Mouse (Mus musculus) forebrain, embryonic 13.5 days (tissue): ENCODE data around the gene Tmem106a. TPM values are rescaled to one million over a fixed set of nuclear protein-coding genes. Genes with fewer than 3 reads are reported as not detected.
"Not testable (repeated sequence)": the region's sequence is repeated elsewhere in the genome, so short reads cannot be mapped to it uniquely, and the experiment has no call there.

Source experiments
- ATAC-seq: fragments of 200-750 bp; cut with Nextera tagmentation; 2 replicates; pipeline ENCODE4 v1.8.0; 2017
- H3K27ac ChIP-seq: fragments of 300-500 bp; sonication (generic); 2 replicates; pipeline ENCODE4 v1.5.1; 2015; ENCODE audit warnings: inconsistent platforms, mild to moderate bottlenecking, moderate library complexity
- H3K27me3 ChIP-seq: fragments of 300-500 bp; sonication (generic); 2 replicates; pipeline ENCODE4 v1.6.1; 2015; ENCODE audit warnings: mild to moderate bottlenecking, inconsistent platforms
- H3K36me3 ChIP-seq: fragments of 300-500 bp; sonication (generic); 2 replicates; pipeline ENCODE4 v1.6.1; 2015; ENCODE audit warnings: mild to moderate bottlenecking, inconsistent platforms; ENCODE audit not compliant: poor library complexity, severe bottlenecking
- H3K4me1 ChIP-seq: fragments of 300-500 bp; sonication (generic); 2 replicates; pipeline ENCODE4 v1.6.1; 2015; ENCODE audit warnings: inconsistent platforms
- H3K4me2 ChIP-seq: fragments of 300-500 bp; sonication (generic); 2 replicates; pipeline ENCODE4 v1.6.1; 2015; ENCODE audit warnings: inconsistent platforms, mild to moderate bottlenecking, moderate library complexity
- H3K4me3 ChIP-seq: fragments of 300-500 bp; sonication (generic); 2 replicates; pipeline ENCODE4 v1.5.1; 2015; ENCODE audit warnings: mild to moderate bottlenecking, inconsistent platforms
- H3K9ac ChIP-seq: fragments of 300-500 bp; sonication (generic); 2 replicates; pipeline ENCODE4 v1.6.1; 2015; ENCODE audit warnings: mild to moderate bottlenecking, inconsistent platforms
- H3K9me3 ChIP-seq: fragments of 300-500 bp; sonication (generic); replicated peaks from 2 replicates; pipeline ENCODE4 v1.6.1; 2016; ENCODE audit warnings: inconsistent platforms
- WGBS: fragments of 180-500 bp; shearing (Covaris S2); methylation state at CpG from one replicate; pipeline ENCODE4 v1.1.7; 2015; 5-methylcytosine and 5-hydroxymethylcytosine counted together
- polyA plus RNA-seq: library from polyadenylated mRNA; unstranded; fragments of >200 nt; fragmentation: Nextera tagmentation; extraction: Ambion mirVana; gene quantifications from 2 replicates; pipeline ENCODE4 v1.2.1, GENCODE M21; 2015

Gene Tmem106a
- polyA plus RNA-seq, 1 experiment from 2014 or later, result 1.3 TPM

GRCm38 (mm10) chr11:101604531-101605453, 22.8 kb downstream of the Tmem106a start:
- H3K4me1 ChIP-seq, H3K9me3 ChIP-seq, H3K36me3 ChIP-seq, H3K27me3 ChIP-seq: not testable (repeated sequence)
- Histone ChIP-seq H3K4me2 (peak overlapping the region; percentile 63), H3K27ac (peak overlapping the region; percentile 72), H3K9ac (peak overlapping the region; percentile 60), H3K4me3 (peak overlapping the region; percentile 38)
- WGBS, result 3% methylated on average over 30 of the region's 30 CpGs
- ATAC-seq, result peak; percentile 84

GRCm38 (mm10) chr11:101607134-101607533, 25.1 kb downstream of the Tmem106a start:
- H3K27ac ChIP-seq, result not testable (repeated sequence)

GRCm38 (mm10) chr11:101610445-101610844, 28.4 kb downstream of the Tmem106a start:
- 48% methylated on average over 11 of the region's 11 CpGs for WGBS
- no peak overlapping the region for H3K4me2 ChIP-seq
- H3K9ac ChIP-seq, result no peak overlapping the region
- ATAC-seq, result no peak
- H3K4me3 ChIP-seq, result no peak overlapping the region
- H3K4me1 ChIP-seq, result peaks cover 24% of the 10 kb centered on the region
- H3K27ac ChIP-seq, result no peak overlapping the region
- H3K27me3 ChIP-seq, result no peaks in the 10 kb centered on the region
- H3K36me3 ChIP-seq, result no peaks in the 10 kb centered on the region
- no peaks in the 10 kb centered on the region for H3K9me3 ChIP-seq

More at GRCm38 (mm10) chr11:101607134-101607533, 25.1 kb downstream of the Tmem106a start:
- 89% methylated on average over 4 of the region's 4 CpGs for WGBS
- not testable (repeated sequence) for H3K4me2 ChIP-seq, H3K9ac ChIP-seq, H3K9me3 ChIP-seq, H3K36me3 ChIP-seq, H3K4me1 ChIP-seq, ATAC-seq, H3K27me3 ChIP-seq, H3K4me3 ChIP-seq

- WGBS, result 73% methylated on average over 6 of the region's 6 CpGs
- H3K9me3 ChIP-seq, result no peaks in the 10 kb centered on the region
- H3K36me3 ChIP-seq, result no peaks in the 10 kb centered on the region
- no peak overlapping the region for H3K9ac ChIP-seq
- peaks cover 50% of the 10 kb centered on the region for H3K4me1 ChIP-seq
- no peak for ATAC-seq
- H3K27me3 ChIP-seq, result no peaks in the 10 kb centered on the region
- H3K4me2 ChIP-seq, result no peak overlapping the region
- H3K27ac ChIP-seq, result peak overlapping the region; percentile 16; the same call in 1 of the 2 replicates
- no peak overlapping the region for H3K4me3 ChIP-seq
These were observed 31.6 kb downstream of the Tmem106a start for GRCm38 (mm10) chr11:101613596-101613995.

GRCm38 (mm10) chr11:101614116-101614515, 32.1 kb downstream of the Tmem106a start:
- no peaks in the 10 kb centered on the region for H3K9me3 ChIP-seq
- peak overlapping the region; percentile 16; the same call in 1 of the 2 replicates for H3K27ac ChIP-seq
- H3K9ac ChIP-seq, result no peak overlapping the region
- no peaks in the 10 kb centered on the region for H3K36me3 ChIP-seq
- no peaks in the 10 kb centered on the region for H3K27me3 ChIP-seq
- H3K4me2 ChIP-seq, result no peak overlapping the region
- no peak overlapping the region for H3K4me3 ChIP-seq
- H3K4me1 ChIP-seq, result peaks cover 51% of the 10 kb centered on the region
- WGBS, result 22% methylated on average over 4 of the region's 4 CpGs
- ATAC-seq, result no peak

- Histone ChIP-seq H3K27ac (no peak overlapping the region), H3K4me1 (peaks cover 50% of the 10 kb centered on the region), H3K4me3 (no peak overlapping the region), H3K9ac (no peak overlapping the region), H3K4me2 (no peak overlapping the region), H3K9me3 (no peaks in the 10 kb centered on the region), H3K36me3 (no peaks in the 10 kb centered on the region), H3K27me3 (no peaks in the 10 kb centered on the region)
- no peak for ATAC-seq
- 90% methylated on average over 6 of the region's 6 CpGs for WGBS
These were observed 33.3 kb downstream of the Tmem106a start for GRCm38 (mm10) chr11:101615380-101615779.

GRCm38 (mm10) chr11:101616104-101616503, 34.1 kb downstream of the Tmem106a start:
- no peaks in the 10 kb centered on the region for H3K9me3 ChIP-seq
- H3K9ac ChIP-seq, result no peak overlapping the region
- 93% methylated on average over 8 of the region's 8 CpGs for WGBS
- H3K4me1 ChIP-seq, result peaks cover 43% of the 10 kb centered on the region
- H3K4me3 ChIP-seq, result no peak overlapping the region
- H3K4me2 ChIP-seq, result no peak overlapping the region; the same call in 1 of the 2 replicates
- H3K27ac ChIP-seq, result peak overlapping the region; percentile 35
- H3K36me3 ChIP-seq, result no peaks in the 10 kb centered on the region
- no peaks in the 10 kb centered on the region for H3K27me3 ChIP-seq
- no peak for ATAC-seq

GRCm38 (mm10) chr11:101616948-101617767, 35.1 kb downstream of the Tmem106a start:
- Histone ChIP-seq H3K4me2 (peak overlapping the region; percentile 50), H3K4me3 (peak overlapping the region; percentile 9; the same call in 1 of the 2 replicates), H3K36me3 (no peaks in the 10 kb centered on the region), H3K27me3 (no peaks in the 10 kb centered on the region), H3K9ac (peak overlapping the region; percentile 34; the same call in 1 of the 2 replicates), H3K4me1 (peaks cover 43% of the 10 kb centered on the region), H3K9me3 (no peaks in the 10 kb centered on the region), H3K27ac (peak overlapping the region; percentile 87)
- peak; percentile 78 for ATAC-seq
- WGBS, result 17% methylated on average over 18 of the region's 18 CpGs

- WGBS, result 1% methylated on average over 8 of the region's 8 CpGs
These were observed 35.8 kb downstream of the Tmem106a start for GRCm38 (mm10) chr11:101617849-101618248.

GRCm38 (mm10) chr11:101618596-101618995, 36.6 kb downstream of the Tmem106a start:
- H3K4me3 ChIP-seq, result no peak overlapping the region
- H3K4me2 ChIP-seq, result peak overlapping the region; percentile 50; the same call in 1 of the 2 replicates
- peak overlapping the region; percentile 49; the same call in 1 of the 2 replicates for H3K27ac ChIP-seq
- peaks cover 37% of the 10 kb centered on the region for H3K4me1 ChIP-seq
- no peak overlapping the region for H3K9ac ChIP-seq
- no peaks in the 10 kb centered on the region for H3K27me3 ChIP-seq
- ATAC-seq, result no peak
- H3K9me3 ChIP-seq, result no peaks in the 10 kb centered on the region
- no peaks in the 10 kb centered on the region for H3K36me3 ChIP-seq
- WGBS, result 74% methylated on average over 3 of the region's 3 CpGs

More at GRCm38 (mm10) chr11:101617849-101618248, 35.8 kb downstream of the Tmem106a start:
- ATAC-seq, result peak; percentile 84
- Histone ChIP-seq H3K9me3 (no peaks in the 10 kb centered on the region), H3K4me1 (peaks cover 43% of the 10 kb centered on the region), H3K36me3 (no peaks in the 10 kb centered on the region), H3K4me3 (peak overlapping the region; percentile 9; the same call in 1 of the 2 replicates), H3K27me3 (no peaks in the 10 kb centered on the region), H3K9ac (peak overlapping the region; percentile 34; the same call in 1 of the 2 replicates), H3K4me2 (peak overlapping the region; percentile 50), H3K27ac (peak overlapping the region; percentile 87)

- not testable (repeated sequence) for H3K27me3 ChIP-seq, H3K9me3 ChIP-seq, H3K4me2 ChIP-seq, H3K9ac ChIP-seq, H3K27ac ChIP-seq, H3K4me3 ChIP-seq, H3K36me3 ChIP-seq, ATAC-seq
- 88% methylated on average over 11 of the region's 11 CpGs for WGBS
- peaks cover 27% of the 10 kb centered on the region for H3K4me1 ChIP-seq
These were observed 38.1 kb downstream of the Tmem106a start for GRCm38 (mm10) chr11:101620022-101620655.
